Mouse (Mus musculus): ENCODE results near the gene Gm20388. TPM values are rescaled to one million over a fixed set of nuclear protein-coding genes. Genes with fewer than 3 reads are reported as not detected.
"Not testable (repeated sequence)": the region's sequence is repeated elsewhere in the genome, so short reads cannot be mapped to it uniquely, and the experiment has no call there.

The Gm20388 gene
- polyA plus RNA-seq, 1 experiment from 2014 or later, result not detected

DNA sequence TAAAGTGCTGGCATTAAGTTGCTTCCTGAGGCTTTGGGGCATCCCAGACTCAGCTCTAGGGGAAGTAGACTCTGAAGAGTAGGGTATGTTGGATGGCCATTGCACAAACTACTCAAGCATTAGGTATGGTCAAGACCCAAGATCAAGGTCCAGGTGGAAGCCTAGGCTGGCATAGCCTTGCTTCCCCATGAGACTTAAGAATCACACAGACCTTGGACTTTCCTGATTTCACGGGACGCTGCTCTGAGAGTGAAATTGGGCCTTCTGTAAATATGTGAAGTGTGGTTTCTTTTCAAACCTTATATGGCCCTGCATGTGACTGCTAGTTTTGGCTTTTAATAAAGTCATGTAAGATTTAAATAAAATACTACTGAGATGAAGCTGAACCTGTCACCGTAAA lies 2662.1 kb downstream of the Gm20388 start:
- Histone ChIP-seq H3K9ac (ENCODE audit: low read length) (no peak overlapping the region), H3K4me1 (ENCODE audit: control insufficient read depth, insufficient read depth, low read length) (peaks cover 32% of the 10 kb centered on the region), H3K27me3 (ENCODE audit: control insufficient read depth, insufficient read depth, low read length) (no peaks in the 10 kb centered on the region), H3K9me3 (ENCODE audit: control insufficient read depth, low read length) (no peaks in the 10 kb centered on the region), H3K27ac (replicated peaks; ENCODE audit: low read depth, low read length) (no peak overlapping the region), H3K4me2 (ENCODE audit: low read depth, severe bottlenecking) (no peak overlapping the region), H3K4me3 (ENCODE audit: low read depth, low read length) (no peak overlapping the region), H3K36me3 (ENCODE audit: control insufficient read depth, insufficient read depth, low read length) (peaks cover 33% of the 10 kb centered on the region)
- DNase-seq (ENCODE audit: low spot score) (no peak), ATAC-seq (ENCODE audit: insufficient number of reproducible peaks, low FRiP score, low TSS enrichment, low read depth) (no peak)
- WGBS, result 91% methylated on average over 3 of the region's 3 CpGs

DNA sequence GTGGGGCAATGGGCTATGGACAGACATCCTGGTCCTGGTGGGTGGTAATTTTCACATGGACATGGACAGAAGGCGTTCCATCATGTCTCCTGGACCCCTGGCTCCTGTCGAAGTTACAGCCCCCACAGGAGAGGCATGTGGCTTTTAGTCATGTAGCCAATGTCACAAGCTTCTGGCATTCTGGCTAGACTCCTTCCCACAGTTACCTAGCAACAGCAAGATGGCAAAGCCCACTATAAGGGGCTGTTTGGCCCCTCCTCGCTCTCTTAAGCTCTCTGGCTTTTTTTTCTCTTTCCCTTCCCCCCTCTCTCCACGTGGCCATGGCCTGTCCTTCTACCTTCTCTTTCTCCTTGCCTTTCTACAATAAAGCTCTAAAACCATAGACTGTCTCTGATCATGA lies 2662.5 kb downstream of the Gm20388 start:
- H3K4me1 ChIP-seq (ENCODE audit: control insufficient read depth, insufficient read depth, low read length), result peaks cover 32% of the 10 kb centered on the region
- WGBS, result 50% methylated on average over 4 of the region's 4 CpGs
- H3K27me3 ChIP-seq (ENCODE audit: control insufficient read depth, insufficient read depth, low read length); H3K4me2 ChIP-seq (ENCODE audit: low read depth, severe bottlenecking); H3K9me3 ChIP-seq (ENCODE audit: control insufficient read depth, low read length); ATAC-seq (ENCODE audit: insufficient number of reproducible peaks, low FRiP score, low TSS enrichment, low read depth); H3K27ac ChIP-seq (replicated peaks; ENCODE audit: low read depth, low read length); H3K9ac ChIP-seq (ENCODE audit: low read length); DNase-seq (ENCODE audit: low spot score); H3K4me3 ChIP-seq (ENCODE audit: low read depth, low read length): not testable (repeated sequence)
- peaks cover 33% of the 10 kb centered on the region for H3K36me3 ChIP-seq (ENCODE audit: control insufficient read depth, insufficient read depth, low read length)

DNA sequence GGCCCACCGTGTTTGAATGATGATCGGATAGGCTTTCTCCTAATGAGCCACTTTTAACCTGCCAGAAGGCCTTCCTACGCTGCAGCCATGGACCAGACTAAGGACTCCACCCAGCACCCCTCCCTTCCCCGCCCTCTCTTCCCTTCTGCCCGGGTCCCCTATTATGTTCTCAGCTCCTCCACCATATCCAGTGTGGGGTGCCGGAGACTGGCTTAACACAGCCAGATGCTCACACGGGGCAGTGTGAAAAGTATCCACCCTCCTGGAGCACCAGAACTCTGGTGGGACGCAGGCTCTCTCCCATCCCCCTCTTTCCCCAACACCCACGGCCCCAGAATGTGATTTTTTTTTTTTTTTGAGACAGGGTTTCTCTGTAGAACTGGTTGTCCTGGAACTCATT lies 2662.9 kb downstream of the Gm20388 start:
- Histone ChIP-seq H3K9ac (ENCODE audit: low read length) (no peak overlapping the region), H3K4me3 (ENCODE audit: low read depth, low read length) (no peak overlapping the region), H3K27ac (replicated peaks; ENCODE audit: low read depth, low read length) (no peak overlapping the region), H3K36me3 (ENCODE audit: control insufficient read depth, insufficient read depth, low read length) (peaks cover 33% of the 10 kb centered on the region), H3K4me1 (ENCODE audit: control insufficient read depth, insufficient read depth, low read length) (peaks cover 32% of the 10 kb centered on the region), H3K4me2 (ENCODE audit: low read depth, severe bottlenecking) (no peak overlapping the region), H3K27me3 (ENCODE audit: control insufficient read depth, insufficient read depth, low read length) (no peaks in the 10 kb centered on the region), H3K9me3 (ENCODE audit: control insufficient read depth, low read length) (no peaks in the 10 kb centered on the region)
- DNase-seq (ENCODE audit: low spot score), result no peak
- 65% methylated on average over 9 of the region's 9 CpGs for WGBS
- no peak for ATAC-seq (ENCODE audit: insufficient number of reproducible peaks, low FRiP score, low TSS enrichment, low read depth)

DNA sequence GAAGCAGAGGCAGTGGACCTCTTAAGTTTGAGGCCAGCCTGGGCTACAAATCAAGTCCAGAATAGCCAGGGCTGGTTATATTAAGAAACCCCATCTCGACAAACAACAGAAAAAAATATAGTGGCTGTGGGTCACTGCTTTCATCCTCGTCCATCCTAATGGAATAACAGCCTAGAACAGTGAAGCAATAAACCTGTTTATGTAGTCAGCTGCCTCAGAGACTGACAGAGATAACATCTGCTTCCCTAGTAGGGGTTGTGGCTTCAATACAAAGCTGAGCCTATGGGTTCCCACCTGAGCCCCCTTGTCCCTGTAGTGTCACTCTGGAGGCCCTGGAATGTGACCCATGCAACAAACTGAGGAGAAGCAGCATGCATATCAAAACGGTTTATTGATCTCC lies 2663.6 kb downstream of the Gm20388 start:
- H3K4me1 ChIP-seq (ENCODE audit: control insufficient read depth, insufficient read depth, low read length), result peaks cover 34% of the 10 kb centered on the region
- H3K9me3 ChIP-seq (ENCODE audit: control insufficient read depth, low read length), result no peaks in the 10 kb centered on the region
- no peak overlapping the region for H3K27ac ChIP-seq (replicated peaks; ENCODE audit: low read depth, low read length)
- H3K4me2 ChIP-seq (ENCODE audit: low read depth, severe bottlenecking), result no peak overlapping the region
- DNase-seq (ENCODE audit: low spot score) (no peak), ATAC-seq (ENCODE audit: insufficient number of reproducible peaks, low FRiP score, low TSS enrichment, low read depth) (no peak)
- WGBS, result 50% methylated on average over 3 of the region's 3 CpGs
- H3K9ac ChIP-seq (ENCODE audit: low read length), result no peak overlapping the region
- H3K27me3 ChIP-seq (ENCODE audit: control insufficient read depth, insufficient read depth, low read length), result no peaks in the 10 kb centered on the region
- no peak overlapping the region for H3K4me3 ChIP-seq (ENCODE audit: low read depth, low read length)
- peaks cover 32% of the 10 kb centered on the region for H3K36me3 ChIP-seq (ENCODE audit: control insufficient read depth, insufficient read depth, low read length)

DNA sequence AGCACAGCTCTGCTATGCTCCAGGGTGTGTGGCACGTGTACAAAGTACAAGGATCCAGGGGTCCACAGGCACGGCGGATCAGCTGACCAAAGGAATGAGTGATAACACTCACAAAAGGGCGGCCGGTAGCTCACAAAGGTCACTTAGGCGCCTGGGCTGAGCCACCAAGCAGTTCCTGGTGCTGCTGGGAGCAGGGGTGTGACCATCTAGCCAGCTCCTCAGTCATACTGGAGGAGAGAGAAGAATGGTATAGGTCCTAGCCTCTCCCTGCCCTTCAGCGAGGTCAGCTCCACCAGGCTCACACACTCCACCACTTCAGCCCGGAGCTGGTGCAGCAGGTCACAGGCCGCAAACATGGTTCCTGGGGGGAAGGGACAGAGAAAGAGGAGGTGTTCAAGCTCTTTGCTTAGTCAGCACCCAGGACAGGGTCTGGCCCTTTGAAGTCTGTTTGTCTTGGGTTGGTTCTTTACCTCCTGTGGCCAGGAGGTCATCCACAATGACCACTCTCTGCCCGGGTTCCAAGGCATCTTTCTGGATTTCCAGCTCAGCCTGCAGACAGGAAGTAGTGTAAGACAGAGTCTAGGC lies 2664.1 kb downstream of the Gm20388 start:
- Histone ChIP-seq H3K9me3 (ENCODE audit: control insufficient read depth, low read length) (no peaks in the 10 kb centered on the region), H3K4me1 (ENCODE audit: control insufficient read depth, insufficient read depth, low read length) (peaks cover 35% of the 10 kb centered on the region), H3K4me3 (ENCODE audit: low read depth, low read length) (no peak overlapping the region), H3K27ac (replicated peaks; ENCODE audit: low read depth, low read length) (no peak overlapping the region), H3K36me3 (ENCODE audit: control insufficient read depth, insufficient read depth, low read length) (peaks cover 28% of the 10 kb centered on the region), H3K27me3 (ENCODE audit: control insufficient read depth, insufficient read depth, low read length) (no peaks in the 10 kb centered on the region), H3K9ac (ENCODE audit: low read length) (no peak overlapping the region), H3K4me2 (ENCODE audit: low read depth, severe bottlenecking) (no peak overlapping the region)
- 40% methylated on average over 10 of the region's 10 CpGs for WGBS
- no peak for ATAC-seq (ENCODE audit: insufficient number of reproducible peaks, low FRiP score, low TSS enrichment, low read depth)
- DNase-seq (ENCODE audit: low spot score), result no peak

DNA sequence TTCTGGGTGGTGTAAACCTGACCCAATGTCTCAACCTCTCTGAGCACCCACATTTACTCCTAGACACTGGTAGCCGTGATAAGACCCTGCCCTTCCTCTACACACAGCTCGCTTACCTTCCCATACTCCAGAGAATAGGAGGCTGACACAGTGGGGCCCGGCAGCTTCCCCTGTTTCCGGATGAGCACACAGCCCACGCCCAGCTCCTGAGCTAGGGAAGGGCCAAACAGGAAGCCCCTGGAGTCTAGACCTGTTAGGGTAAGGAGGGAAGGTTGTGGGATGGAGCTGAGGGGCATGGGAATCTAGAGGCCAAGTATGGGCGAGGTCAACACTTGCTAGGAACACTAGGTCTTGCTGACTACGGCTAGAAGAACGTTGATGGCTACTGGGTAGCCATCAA lies 2664.6 kb downstream of the Gm20388 start:
- WGBS, result 83% methylated on average over 8 of the region's 8 CpGs
- Histone ChIP-seq H3K9ac (ENCODE audit: low read length) (no peak overlapping the region), H3K27me3 (ENCODE audit: control insufficient read depth, insufficient read depth, low read length) (no peaks in the 10 kb centered on the region), H3K4me1 (ENCODE audit: control insufficient read depth, insufficient read depth, low read length) (peaks cover 37% of the 10 kb centered on the region), H3K27ac (replicated peaks; ENCODE audit: low read depth, low read length) (no peak overlapping the region), H3K4me3 (ENCODE audit: low read depth, low read length) (no peak overlapping the region; the same call in 1 of the 2 replicates), H3K4me2 (ENCODE audit: low read depth, severe bottlenecking) (0 out of 2 replicates have a peak overlapping the region, but pooled peaks have one; percentile 90), H3K36me3 (ENCODE audit: control insufficient read depth, insufficient read depth, low read length) (peaks cover 23% of the 10 kb centered on the region), H3K9me3 (ENCODE audit: control insufficient read depth, low read length) (no peaks in the 10 kb centered on the region)
- ATAC-seq (ENCODE audit: insufficient number of reproducible peaks, low FRiP score, low TSS enrichment, low read depth), result no peak
- no peak for DNase-seq (ENCODE audit: low spot score)

DNA sequence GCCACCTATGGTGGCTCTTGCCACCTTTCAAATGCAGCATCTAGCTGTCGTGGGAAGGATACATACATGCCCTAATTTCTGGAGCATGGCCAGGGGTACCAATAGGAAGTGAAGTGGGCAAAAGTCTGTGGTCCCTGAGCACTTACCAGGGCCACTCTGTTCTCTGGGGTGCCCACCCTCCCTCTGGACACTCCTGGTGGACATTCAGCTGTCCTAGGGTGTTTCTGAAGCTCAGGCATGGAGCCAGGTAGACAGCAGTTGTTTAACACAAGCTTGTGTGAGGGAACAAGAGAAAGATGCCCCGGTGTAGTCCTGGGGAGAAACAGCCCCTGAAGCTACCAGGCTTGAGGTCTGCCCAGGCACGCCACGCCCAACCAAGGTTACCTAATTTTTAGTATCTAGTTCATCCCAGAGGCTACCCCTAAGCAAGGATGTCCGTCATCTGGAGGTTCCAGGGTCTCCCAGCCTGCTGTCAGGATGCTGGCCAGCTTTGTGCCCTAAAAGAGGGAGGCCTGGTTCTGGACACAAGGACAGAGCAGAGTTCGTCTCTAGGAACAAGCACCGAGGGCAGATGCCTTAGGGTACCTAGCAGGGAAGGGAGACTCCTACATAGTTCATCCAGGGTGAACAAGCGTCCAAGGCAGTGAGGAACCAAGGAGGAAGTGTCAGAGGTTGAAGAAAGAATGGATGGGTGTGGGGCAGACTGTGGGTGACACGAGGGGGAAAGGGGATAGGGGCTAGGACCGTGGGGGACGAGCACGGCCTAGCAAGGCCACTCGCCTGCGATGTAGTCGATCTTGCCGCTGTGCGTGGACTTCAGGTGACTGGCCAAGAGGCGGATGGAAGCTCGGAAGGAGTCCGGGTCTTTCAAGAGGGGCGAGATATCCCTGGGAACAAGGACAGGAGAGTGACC lies 2665.3 kb downstream of the Gm20388 start:
- Histone ChIP-seq H3K4me3 (ENCODE audit: low read depth, low read length) (peak overlapping the region; percentile 53), H3K27me3 (ENCODE audit: control insufficient read depth, insufficient read depth, low read length) (no peaks in the 10 kb centered on the region), H3K27ac (replicated peaks; ENCODE audit: low read depth, low read length) (peak overlapping the region; percentile 55; the same call in 1 of the 2 replicates), H3K36me3 (ENCODE audit: control insufficient read depth, insufficient read depth, low read length) (peaks cover 16% of the 10 kb centered on the region; the same call in 1 of the 2 replicates), H3K9me3 (ENCODE audit: control insufficient read depth, low read length) (no peaks in the 10 kb centered on the region), H3K4me1 (ENCODE audit: control insufficient read depth, insufficient read depth, low read length) (peaks cover 37% of the 10 kb centered on the region), H3K4me2 (ENCODE audit: low read depth, severe bottlenecking) (peak overlapping the region; percentile 90), H3K9ac (ENCODE audit: low read length) (peak overlapping the region; percentile 74)
- DNase-seq (ENCODE audit: low spot score) (no peak), ATAC-seq (ENCODE audit: insufficient number of reproducible peaks, low FRiP score, low TSS enrichment, low read depth) (no peak)
- 20% methylated on average over 21 of the region's 21 CpGs for WGBS

DNA sequence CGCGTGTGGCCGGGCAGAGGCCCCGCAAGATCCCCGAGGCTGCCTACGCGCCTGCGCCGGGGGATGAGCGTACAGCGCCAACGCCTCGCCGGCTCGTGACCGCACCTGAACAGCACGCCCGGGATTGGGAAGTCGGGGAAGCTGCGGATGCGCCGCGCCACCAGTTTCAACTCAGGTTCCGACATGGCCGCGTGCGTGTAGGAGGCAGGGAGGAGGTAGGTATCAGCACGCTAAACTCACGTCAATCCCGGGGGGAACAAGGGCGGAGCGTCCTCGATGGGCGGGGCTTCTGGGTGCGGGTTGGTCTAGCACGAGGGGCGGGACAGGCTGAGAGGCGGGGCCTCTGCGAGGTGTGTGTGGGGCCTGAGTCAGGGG lies 2666.0 kb downstream of the Gm20388 start, which contains the start of gene Aprt:
TSS of gene Aprt (minus strand) at position 262 of the 375 bp plus-strand sequence.
- ATAC-seq (ENCODE audit: insufficient number of reproducible peaks, low FRiP score, low TSS enrichment, low read depth) (peak; percentile 88), DNase-seq (ENCODE audit: low spot score) (peak; percentile 98)
- Histone ChIP-seq H3K27ac (replicated peaks; ENCODE audit: low read depth, low read length) (peak within 1 kb of the TSS; percentile 77), H3K4me2 (ENCODE audit: low read depth, severe bottlenecking) (peak within 1 kb of the TSS; percentile 90), H3K4me3 (ENCODE audit: low read depth, low read length) (peak within 1 kb of the TSS; percentile 53), H3K4me1 (ENCODE audit: control insufficient read depth, insufficient read depth, low read length) (peaks cover 37% of the 10 kb centered on the region), H3K36me3 (ENCODE audit: control insufficient read depth, insufficient read depth, low read length) (peaks cover 12% of the 10 kb centered on the region; the same call in 1 of the 2 replicates), H3K9ac (ENCODE audit: low read length) (peak within 1 kb of the TSS; percentile 74), H3K9me3 (ENCODE audit: control insufficient read depth, low read length) (no peaks in the 10 kb centered on the region), H3K27me3 (ENCODE audit: control insufficient read depth, insufficient read depth, low read length) (no peaks in the 10 kb centered on the region)
- under 1% methylated on average over 39 of the region's 39 CpGs for WGBS
